Mouse (Mus musculus): ENCODE measurements around the gene Amotl2. TPM values are rescaled to one million over a fixed set of nuclear protein-coding genes. Genes with fewer than 3 reads are reported as not detected.

Amotl2 gene
- polyA plus RNA-seq, 1 experiment from 2014 or later: 44.5 TPM

- DNase-seq (ENCODE audit: low spot score) (no peak), ATAC-seq (ENCODE audit: low read depth) (no peak)
- WGBS: 26% methylated on average over 9 of the region's 9 CpGs
- Histone ChIP-seq H3K36me3 (ENCODE audit: control insufficient read depth, insufficient read depth, low read length) (peaks cover 67% of the 10 kb centered on the region), H3K4me3 (ENCODE audit: low read depth, low read length) (peak overlapping the region; percentile 80), H3K27ac (replicated peaks; ENCODE audit: low read depth, low read length) (peak overlapping the region; percentile 62), H3K4me1 (ENCODE audit: control insufficient read depth, insufficient read depth, low read length) (peaks cover 69% of the 10 kb centered on the region), H3K4me2 (ENCODE audit: low read depth, low read length) (peak overlapping the region; percentile 92), H3K27me3 (replicated peaks; ENCODE audit: control insufficient read depth, insufficient read depth, low read length) (no peaks in the 10 kb centered on the region), H3K9ac (ENCODE audit: low read depth, low read length) (peak overlapping the region; percentile 95), H3K9me3 (ENCODE audit: control insufficient read depth, low read length) (no peaks in the 10 kb centered on the region)
Measured at GRCm38 (mm10) chr9:102722071-102722561, 5.6 kb downstream of the Amotl2 start.

- DNase-seq (ENCODE audit: low spot score) (no peak), ATAC-seq (ENCODE audit: low read depth) (no peak)
- Histone ChIP-seq H3K27me3 (replicated peaks; ENCODE audit: control insufficient read depth, insufficient read depth, low read length) (no peaks in the 10 kb centered on the region), H3K9ac (ENCODE audit: low read depth, low read length) (no peak overlapping the region; the same call in 1 of the 2 replicates), H3K4me1 (ENCODE audit: control insufficient read depth, insufficient read depth, low read length) (peaks cover 69% of the 10 kb centered on the region), H3K36me3 (ENCODE audit: control insufficient read depth, insufficient read depth, low read length) (peaks cover 74% of the 10 kb centered on the region), H3K4me3 (ENCODE audit: low read depth, low read length) (0 out of 2 replicates have a peak overlapping the region, but pooled peaks have one; percentile 80), H3K4me2 (ENCODE audit: low read depth, low read length) (peak overlapping the region; percentile 92), H3K9me3 (ENCODE audit: control insufficient read depth, low read length) (no peaks in the 10 kb centered on the region), H3K27ac (replicated peaks; ENCODE audit: low read depth, low read length) (peak overlapping the region; percentile 79; the same call in 1 of the 2 replicates)
- WGBS: 72% methylated on average over 4 of the region's 4 CpGs
Measured at GRCm38 (mm10) chr9:102722750-102723149, 6.3 kb downstream of the Amotl2 start.

- Histone ChIP-seq H3K9ac (ENCODE audit: low read depth, low read length) (0 out of 2 replicates have a peak overlapping the region, but pooled peaks have one; percentile 2), H3K36me3 (ENCODE audit: control insufficient read depth, insufficient read depth, low read length) (peaks cover 79% of the 10 kb centered on the region), H3K9me3 (ENCODE audit: control insufficient read depth, low read length) (no peaks in the 10 kb centered on the region), H3K4me3 (ENCODE audit: low read depth, low read length) (no peak overlapping the region), H3K4me2 (ENCODE audit: low read depth, low read length) (peak overlapping the region; percentile 2; the same call in 1 of the 2 replicates), H3K4me1 (ENCODE audit: control insufficient read depth, insufficient read depth, low read length) (peaks cover 69% of the 10 kb centered on the region), H3K27me3 (replicated peaks; ENCODE audit: control insufficient read depth, insufficient read depth, low read length) (no peaks in the 10 kb centered on the region), H3K27ac (replicated peaks; ENCODE audit: low read depth, low read length) (peak overlapping the region; percentile 79)
- WGBS: 71% methylated on average over 12 of the region's 12 CpGs
- ATAC-seq (ENCODE audit: low read depth) (no peak), DNase-seq (ENCODE audit: low spot score) (no peak)
Measured at GRCm38 (mm10) chr9:102723241-102723709, 6.8 kb downstream of the Amotl2 start.

- H3K4me3 ChIP-seq (ENCODE audit: low read depth, low read length): no peak overlapping the region
- DNase-seq (ENCODE audit: low spot score) (peak; percentile 84), ATAC-seq (ENCODE audit: low read depth) (peak; percentile 72)
- peaks cover 69% of the 10 kb centered on the region for H3K4me1 ChIP-seq (ENCODE audit: control insufficient read depth, insufficient read depth, low read length)
- H3K9me3 ChIP-seq (ENCODE audit: control insufficient read depth, low read length): no peaks in the 10 kb centered on the region
- peak overlapping the region; percentile 79 for H3K27ac ChIP-seq (replicated peaks; ENCODE audit: low read depth, low read length)
- no peaks in the 10 kb centered on the region for H3K27me3 ChIP-seq (replicated peaks; ENCODE audit: control insufficient read depth, insufficient read depth, low read length)
- H3K9ac ChIP-seq (ENCODE audit: low read depth, low read length): no peak overlapping the region
- no peak overlapping the region for H3K4me2 ChIP-seq (ENCODE audit: low read depth, low read length)
- H3K36me3 ChIP-seq (ENCODE audit: control insufficient read depth, insufficient read depth, low read length): peaks cover 86% of the 10 kb centered on the region
- WGBS: 4% methylated on average over 4 of the region's 4 CpGs
Measured at GRCm38 (mm10) chr9:102723990-102724461, 7.6 kb downstream of the Amotl2 start.

GRCm38 (mm10) chr9:102724942-102725341 lies 8.5 kb downstream of the Amotl2 start:
- WGBS: 65% methylated on average over 7 of the region's 7 CpGs
- 0 out of 2 replicates have a peak overlapping the region, but pooled peaks have one; percentile 2 for H3K4me2 ChIP-seq (ENCODE audit: low read depth, low read length)
- no peak overlapping the region for H3K9ac ChIP-seq (ENCODE audit: low read depth, low read length)
- H3K27me3 ChIP-seq (replicated peaks; ENCODE audit: control insufficient read depth, insufficient read depth, low read length): no peaks in the 10 kb centered on the region
- H3K27ac ChIP-seq (replicated peaks; ENCODE audit: low read depth, low read length): peak overlapping the region; percentile 79
- DNase-seq (ENCODE audit: low spot score) (no peak), ATAC-seq (ENCODE audit: low read depth) (no peak)
- H3K4me3 ChIP-seq (ENCODE audit: low read depth, low read length): no peak overlapping the region
- H3K4me1 ChIP-seq (ENCODE audit: control insufficient read depth, insufficient read depth, low read length): peaks cover 64% of the 10 kb centered on the region
- no peaks in the 10 kb centered on the region for H3K9me3 ChIP-seq (ENCODE audit: control insufficient read depth, low read length)
- peaks cover 94% of the 10 kb centered on the region for H3K36me3 ChIP-seq (ENCODE audit: control insufficient read depth, insufficient read depth, low read length)

- peaks cover 53% of the 10 kb centered on the region for H3K4me1 ChIP-seq (ENCODE audit: control insufficient read depth, insufficient read depth, low read length)
- 2% methylated on average over 16 of the region's 22 CpGs for WGBS
- H3K27me3 ChIP-seq (replicated peaks; ENCODE audit: control insufficient read depth, insufficient read depth, low read length): no peaks in the 10 kb centered on the region
- peak; percentile 97 for DNase-seq (ENCODE audit: low spot score)
- H3K27ac ChIP-seq (replicated peaks; ENCODE audit: low read depth, low read length): peak overlapping the region; percentile 79
- peak overlapping the region; percentile 41 for H3K4me2 ChIP-seq (ENCODE audit: low read depth, low read length)
- H3K9me3 ChIP-seq (ENCODE audit: control insufficient read depth, low read length): no peaks in the 10 kb centered on the region
- no peak overlapping the region for H3K9ac ChIP-seq (ENCODE audit: low read depth, low read length)
- peaks cover 94% of the 10 kb centered on the region for H3K36me3 ChIP-seq (ENCODE audit: control insufficient read depth, insufficient read depth, low read length)
- peak; percentile 84 for ATAC-seq (ENCODE audit: low read depth)
- peak overlapping the region; percentile 10 for H3K4me3 ChIP-seq (ENCODE audit: low read depth, low read length)
Measured at GRCm38 (mm10) chr9:102725958-102726654, 9.6 kb downstream of the Amotl2 start.

GRCm38 (mm10) chr9:102726811-102727210 lies 10.3 kb downstream of the Amotl2 start:
- Histone ChIP-seq H3K4me1 (ENCODE audit: control insufficient read depth, insufficient read depth, low read length) (peaks cover 46% of the 10 kb centered on the region), H3K27ac (replicated peaks; ENCODE audit: low read depth, low read length) (peak overlapping the region; percentile 79), H3K36me3 (ENCODE audit: control insufficient read depth, insufficient read depth, low read length) (peaks cover 94% of the 10 kb centered on the region), H3K9ac (ENCODE audit: low read depth, low read length) (no peak overlapping the region), H3K4me3 (ENCODE audit: low read depth, low read length) (no peak overlapping the region), H3K4me2 (ENCODE audit: low read depth, low read length) (peak overlapping the region; percentile 41; the same call in 1 of the 2 replicates), H3K27me3 (replicated peaks; ENCODE audit: control insufficient read depth, insufficient read depth, low read length) (no peaks in the 10 kb centered on the region), H3K9me3 (ENCODE audit: control insufficient read depth, low read length) (no peaks in the 10 kb centered on the region)
- 56% methylated on average over 3 of the region's 3 CpGs for WGBS
- no peak for ATAC-seq (ENCODE audit: low read depth)
- no peak for DNase-seq (ENCODE audit: low spot score)

GRCm38 (mm10) chr9:102727662-102728468 lies 11.4 kb downstream of the Amotl2 start:
- Histone ChIP-seq H3K27ac (replicated peaks; ENCODE audit: low read depth, low read length) (no peak overlapping the region), H3K36me3 (ENCODE audit: control insufficient read depth, insufficient read depth, low read length) (peaks cover 94% of the 10 kb centered on the region), H3K4me1 (ENCODE audit: control insufficient read depth, insufficient read depth, low read length) (peaks cover 38% of the 10 kb centered on the region), H3K4me2 (ENCODE audit: low read depth, low read length) (no peak overlapping the region), H3K27me3 (replicated peaks; ENCODE audit: control insufficient read depth, insufficient read depth, low read length) (no peaks in the 10 kb centered on the region), H3K9me3 (ENCODE audit: control insufficient read depth, low read length) (no peaks in the 10 kb centered on the region), H3K4me3 (ENCODE audit: low read depth, low read length) (no peak overlapping the region), H3K9ac (ENCODE audit: low read depth, low read length) (no peak overlapping the region)
- 77% methylated on average over 25 of the region's 25 CpGs for WGBS
- DNase-seq (ENCODE audit: low spot score): no peak
- no peak for ATAC-seq (ENCODE audit: low read depth)

All from embryonic facial prominence, embryonic 14.5 days (tissue).